Mouse (Mus musculus): ENCODE results near the gene Slfnl1. TPM values are rescaled to one million over a fixed set of nuclear protein-coding genes. Genes with fewer than 3 reads are reported as not detected.

Gene Slfnl1
- total RNA-seq, 2 experiments from 2014 or later, result 0.42 TPM; not detected in 1

DNA sequence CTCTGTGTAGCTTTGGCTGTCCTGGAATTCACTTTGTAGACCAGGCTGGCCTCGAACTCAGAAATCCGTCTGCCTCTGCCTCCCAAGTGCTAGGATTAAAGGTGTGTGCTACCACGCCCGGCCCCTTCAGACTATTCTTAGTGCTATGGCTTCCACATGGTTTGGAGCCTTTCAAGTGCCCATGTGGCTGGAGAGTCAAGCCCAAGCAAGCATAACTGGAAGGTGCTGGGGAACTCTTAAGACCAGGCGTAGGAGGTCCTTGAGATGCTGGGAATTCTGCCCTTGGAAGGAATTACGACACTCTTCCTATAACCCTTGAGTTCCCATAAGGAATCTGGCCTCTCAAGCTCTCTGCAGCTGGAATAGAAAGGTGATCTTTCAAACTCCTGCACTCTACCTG is 24.6 kb downstream of the Slfnl1 start:
- H3K27ac ChIP-seq, result no peak overlapping the region
- no peak overlapping the region for H3K4me3 ChIP-seq
- intact Hi-C loops (cut with DNase I), result no loop called here
- no peak for DNase-seq
- TF ChIP-seq CTCF (IDR thresholded peaks at IDR 0.05), result no peak

DNA sequence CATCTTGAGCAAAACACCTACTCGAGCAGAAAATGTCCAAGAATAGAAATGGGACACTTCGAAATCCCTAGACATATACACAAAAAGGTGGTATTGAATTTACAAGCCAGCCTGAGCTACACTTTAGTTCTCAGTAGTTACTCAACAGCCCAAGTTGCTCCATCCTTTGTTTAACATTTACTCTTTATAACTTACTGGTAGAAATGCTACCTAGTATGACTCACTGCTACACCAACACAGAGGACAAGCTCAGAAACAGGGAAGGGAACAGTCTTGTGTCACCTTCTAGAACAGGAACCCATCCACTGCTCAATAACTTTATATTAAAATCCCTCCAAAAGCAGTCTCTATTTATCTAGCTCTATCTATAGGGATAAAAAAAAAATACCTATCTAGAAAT is 33.7 kb downstream of the Slfnl1 start:
- TF ChIP-seq CTCF (IDR thresholded peaks at IDR 0.05), result no peak
- no peak for DNase-seq
- no peak overlapping the region for H3K4me3 ChIP-seq
- intact Hi-C loops (cut with DNase I), result no loop called here
- no peak overlapping the region for H3K27ac ChIP-seq

DNA sequence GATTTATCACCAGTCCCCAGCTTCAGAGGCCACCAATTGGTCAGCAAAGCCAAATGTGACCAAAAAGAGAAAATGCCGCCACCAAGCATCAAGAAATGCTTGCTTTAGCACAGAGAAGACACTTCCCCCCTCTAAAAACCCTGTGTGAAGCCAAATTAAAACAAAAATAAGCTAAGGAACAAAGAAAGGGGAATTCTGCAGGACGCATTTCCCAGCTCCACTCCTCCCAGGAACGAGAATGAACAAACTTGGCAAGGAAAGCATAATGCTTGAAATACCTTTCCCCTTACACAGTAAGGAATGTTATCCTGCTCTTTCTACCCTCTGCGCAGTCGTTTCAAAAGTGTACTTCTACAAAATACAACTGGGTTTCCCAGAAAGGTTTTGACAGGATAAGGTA is 36.0 kb downstream of the Slfnl1 start:
- no peak for DNase-seq
- TF ChIP-seq CTCF (IDR thresholded peaks at IDR 0.05), result no peak
- H3K27ac ChIP-seq, result peak overlapping the region; percentile 95
- H3K4me3 ChIP-seq, result peak overlapping the region; percentile 45
- intact Hi-C loops (cut with DNase I), result no loop called here

DNA sequence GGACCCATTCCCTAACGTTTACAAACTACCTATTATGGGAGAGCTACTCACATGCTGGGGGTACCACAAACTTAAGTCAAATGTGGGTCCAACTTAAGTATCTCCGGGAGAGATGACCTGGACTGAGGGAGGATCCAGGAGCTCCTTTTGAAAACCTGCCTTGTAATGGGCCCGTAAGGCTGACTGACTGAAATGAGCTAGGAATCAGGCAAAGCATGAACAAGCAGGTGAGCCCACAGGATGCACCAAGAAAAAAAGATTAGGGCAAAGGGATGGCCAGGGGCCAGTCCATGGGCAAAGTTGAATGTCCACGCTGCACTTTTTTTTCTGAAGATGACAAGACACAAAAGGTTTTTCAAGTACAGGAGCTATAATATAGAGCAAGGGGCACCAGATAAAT is 37.0 kb downstream of the Slfnl1 start:
- peak overlapping the region; percentile 95 for H3K27ac ChIP-seq
- no peak for DNase-seq
- TF ChIP-seq CTCF (IDR thresholded peaks at IDR 0.05), result no peak
- intact Hi-C loops (cut with DNase I), result no loop called here
- peak overlapping the region; percentile 83 for H3K4me3 ChIP-seq

DNA sequence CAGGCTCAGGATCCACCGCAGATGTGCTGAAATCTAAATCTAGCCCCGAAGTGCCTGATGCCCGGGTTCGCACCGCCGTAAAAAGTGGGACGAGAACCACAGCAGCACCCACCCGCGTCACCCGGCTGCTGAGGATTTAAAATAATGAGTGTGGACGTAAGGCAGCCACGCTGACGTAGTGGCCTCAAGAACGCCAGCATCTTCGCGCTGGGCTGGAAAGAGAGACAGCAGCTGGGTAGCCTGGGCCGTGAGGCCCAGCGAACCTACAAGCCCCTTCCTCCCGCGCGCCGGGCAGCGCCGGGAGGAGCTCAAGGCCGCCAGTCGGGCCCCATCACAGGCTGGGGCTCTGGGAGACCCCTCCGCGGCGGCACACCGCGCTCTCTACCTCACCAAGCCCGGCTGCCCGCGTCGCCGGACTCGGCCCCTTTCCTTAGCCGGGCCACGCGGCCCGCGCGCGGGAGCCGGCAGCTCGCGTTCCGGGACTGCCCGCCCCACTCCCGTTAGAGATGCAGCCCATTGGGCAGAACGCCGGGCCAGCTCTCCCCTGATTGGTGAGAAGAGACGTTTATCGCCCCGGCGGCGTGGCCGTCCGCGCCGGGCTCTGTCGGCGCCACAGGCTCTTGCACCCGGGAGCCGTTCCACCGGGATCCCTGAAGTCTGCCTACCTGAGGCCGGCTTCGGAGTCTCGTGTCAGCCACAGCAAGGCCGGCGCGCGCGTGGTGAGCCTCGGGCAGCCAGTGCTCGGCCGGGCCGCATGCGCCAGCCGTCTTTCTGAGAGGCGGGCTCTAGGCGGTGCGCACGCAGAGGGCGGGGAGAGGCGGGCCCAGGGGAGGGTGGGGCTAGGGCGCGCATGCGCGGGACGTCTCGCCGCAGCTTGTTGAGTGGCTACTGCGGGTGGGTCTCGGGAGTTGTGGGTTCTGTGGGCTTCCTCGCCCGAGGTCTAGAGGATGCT is 37.7 kb downstream of the Slfnl1 start, which contains the start of gene Ctps:
Gene Ctps, minus strand, starts transcription at position 791 of the 952 bp plus-strand sequence.
- intact Hi-C loops (cut with DNase I), result no loop called here
- DNase-seq, result peak; percentile 98
- no peak for TF ChIP-seq CTCF (IDR thresholded peaks at IDR 0.05)
- peak within 1 kb of the TSS; percentile 83 for H3K4me3 ChIP-seq
- H3K27ac ChIP-seq, result peak within 1 kb of the TSS; percentile 95

DNA sequence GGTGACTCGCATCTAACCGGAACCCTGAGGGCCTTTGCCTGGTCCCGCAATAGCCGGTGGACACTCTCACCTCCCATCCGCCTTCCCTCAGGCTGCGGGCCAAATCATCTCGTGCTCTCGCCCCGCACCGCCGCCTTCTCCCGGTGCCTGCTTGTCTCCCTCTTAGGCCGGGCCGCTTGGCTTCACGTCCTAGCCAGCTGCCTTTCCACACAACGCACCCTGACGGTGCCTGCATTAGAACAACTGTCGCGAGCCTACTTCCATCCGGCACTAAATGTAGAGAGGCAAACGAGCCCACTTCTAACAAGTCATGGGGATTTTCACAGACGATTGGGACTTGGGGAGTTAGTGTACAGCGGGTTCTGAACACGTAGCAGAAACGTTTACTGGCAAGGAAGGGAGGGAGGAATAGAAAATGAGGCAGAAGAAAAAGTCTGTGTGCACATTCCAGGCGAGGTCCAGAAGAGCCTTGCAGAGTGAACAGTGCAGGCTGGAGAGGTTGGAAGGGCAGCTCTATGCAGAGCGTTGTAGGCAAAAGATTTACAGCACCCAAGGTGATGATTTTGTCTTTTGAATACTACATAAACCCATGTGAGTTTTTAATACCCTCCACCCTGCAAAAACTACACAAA is 38.5 kb downstream of the Slfnl1 start:
- intact Hi-C loops (cut with DNase I), result no loop called here
- H3K4me3 ChIP-seq, result peak overlapping the region; percentile 83
- DNase-seq, result no peak
- H3K27ac ChIP-seq, result peak overlapping the region; percentile 95
- TF ChIP-seq CTCF (IDR thresholded peaks at IDR 0.05), result 0 out of 2 replicates have a peak, but pooled peaks have one; percentile 1

DNA sequence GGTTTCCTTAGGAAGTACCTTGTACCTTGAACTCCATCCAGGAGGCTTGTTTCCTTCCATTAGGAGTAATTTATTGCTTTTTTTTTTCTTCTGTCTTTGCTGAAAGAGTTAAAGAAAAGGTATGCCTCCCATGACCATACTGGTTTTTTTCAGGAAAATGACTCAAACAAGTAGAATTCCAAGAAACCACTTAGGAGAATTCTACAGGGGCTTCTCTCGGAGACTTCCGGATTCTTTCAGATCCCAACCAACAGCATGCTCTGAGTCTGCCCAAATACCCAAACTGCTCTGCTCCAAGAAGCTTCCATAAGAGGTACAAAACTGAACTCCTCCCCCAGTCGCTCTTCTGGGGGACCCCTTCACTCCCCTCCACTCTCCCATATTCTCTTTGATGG is 39.0 kb downstream of the Slfnl1 start:
- no peak for DNase-seq
- intact Hi-C loops (cut with DNase I), result no loop called here
- no peak for TF ChIP-seq CTCF (IDR thresholded peaks at IDR 0.05)
- peak overlapping the region; percentile 95 for H3K27ac ChIP-seq
- peak overlapping the region; percentile 83 for H3K4me3 ChIP-seq

DNA sequence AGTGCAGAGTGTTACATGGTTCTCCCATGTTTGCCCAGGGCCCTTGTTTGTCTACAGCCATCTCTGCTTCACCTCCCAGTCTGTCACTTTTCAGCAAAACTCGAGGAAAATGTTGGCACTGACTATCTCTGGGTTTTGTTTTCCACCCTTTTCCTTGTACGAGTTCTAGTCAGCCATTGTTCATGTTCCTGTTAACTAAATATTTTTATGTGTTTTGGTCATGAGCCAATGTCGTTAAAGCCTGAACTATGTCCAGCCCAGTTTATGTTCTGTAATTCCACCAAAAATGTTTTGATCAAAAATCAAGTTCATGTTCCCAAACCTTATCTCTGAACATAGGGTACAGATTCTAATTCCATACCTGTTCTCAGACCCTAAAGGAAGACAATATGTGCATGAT is 39.7 kb downstream of the Slfnl1 start:
- intact Hi-C loops (cut with DNase I), result no loop called here
- Histone ChIP-seq H3K27ac (peak overlapping the region; percentile 95), H3K4me3 (no peak overlapping the region)
- no peak for TF ChIP-seq CTCF (IDR thresholded peaks at IDR 0.05)
- no peak for DNase-seq

DNA sequence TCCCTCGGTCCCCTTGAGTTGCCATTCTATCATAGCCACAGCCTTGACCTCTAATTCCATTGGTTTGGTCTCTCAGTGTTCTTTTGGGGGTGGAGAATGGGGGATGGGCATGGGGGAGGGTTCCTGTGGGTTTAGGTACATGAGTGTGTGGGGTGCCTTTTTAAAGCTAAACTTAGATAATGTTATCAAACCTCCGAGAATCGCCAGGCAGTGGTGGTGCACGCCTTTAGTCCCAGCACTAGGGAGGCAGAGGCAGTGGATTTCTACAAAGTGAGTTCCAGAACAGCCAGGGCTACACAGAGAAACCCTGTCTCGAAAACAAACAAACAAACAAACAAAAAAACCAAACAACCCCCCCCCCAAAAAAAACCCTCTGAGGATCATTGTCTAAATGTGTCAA is 48.9 kb downstream of the Slfnl1 start:
- no peak for TF ChIP-seq CTCF (IDR thresholded peaks at IDR 0.05)
- Histone ChIP-seq H3K27ac (no peak overlapping the region), H3K4me3 (no peak overlapping the region)
- DNase-seq, result no peak
- intact Hi-C loops (cut with DNase I), result no loop called here

DNA sequence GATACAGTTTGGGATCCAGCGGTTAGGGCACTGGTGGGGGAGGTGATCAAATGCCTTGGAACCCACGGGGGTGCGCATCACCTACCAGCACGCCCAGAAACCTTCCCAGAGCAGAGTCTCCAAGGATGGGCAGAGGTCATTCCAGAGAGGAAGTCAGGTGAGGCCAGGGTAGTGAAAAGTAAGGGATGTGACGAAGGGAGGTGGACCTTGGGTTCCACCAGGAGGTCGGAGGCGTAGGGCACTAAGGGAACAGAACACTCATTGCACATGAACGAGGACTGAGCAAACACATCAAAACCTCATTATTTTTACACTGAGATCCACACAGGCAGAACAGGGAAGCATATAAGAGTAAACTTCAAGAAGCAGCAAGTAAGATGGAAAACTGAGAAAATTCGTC is 49.7 kb downstream of the Slfnl1 start:
- Histone ChIP-seq H3K27ac (no peak overlapping the region), H3K4me3 (no peak overlapping the region)
- intact Hi-C loops (cut with DNase I), result no loop called here
- no peak for TF ChIP-seq CTCF (IDR thresholded peaks at IDR 0.05)
- DNase-seq, result no peak

Other genes starting within 250 kb of the Slfnl1 start
- gene Foxo6, start 244.9 kb upstream of the Slfnl1 start, total RNA-seq (2021), result 10 to 100 TPM in 1 of 2 experiments, 1 to 10 TPM in 1; 4.3 to 10.0 TPM
- 10 to 100 TPM; 46.3 to 52.4 TPM for gene Scmh1, start 127.0 kb upstream of the Slfnl1 start, total RNA-seq (2021)
- gene Ctps, start 38.0 kb downstream of the Slfnl1 start, total RNA-seq (2021), result 10 to 100 TPM; 13.1 to 14.4 TPM
- gene Gm8439, start 56.5 kb downstream of the Slfnl1 start, total RNA-seq (2021), result not detected
- gene Cited4, start 134.3 kb downstream of the Slfnl1 start, total RNA-seq (2021), result 10 to 100 TPM in 1 of 2 experiments, 1 to 10 TPM in 1; 9.9 to 16.3 TPM
- 10 to 100 TPM; 13.4 to 14.5 TPM for gene Kcnq4, start 216.4 kb downstream of the Slfnl1 start, total RNA-seq (2021)

All from gastrocnemius, adult 2 months (tissue).